9 mouse cellular contexts compared by ENCODE assay signal in genomic region chr11:57801766-57802510, GRCm38 (mm10). TPM values are rescaled to one million over a fixed set of nuclear protein-coding genes. Genes with fewer than 3 reads are reported as not detected.
DNase-seq lines count a peak whose midpoint lies in the region; ATAC-seq and TF ChIP-seq lines count a peak whose summit lies in the region.
"Had no signal": no experiment of that assay in that cellular context is flagged by ENCODE, and none has a peak within 500 bp of the region (broad histone marks: within the 10 kb centered on the region; RNA-seq: fewer than 3 reads in every experiment).

No protein-coding gene starts in this region.

- no peaks in the 10 kb centered on the region for H3K9me3 ChIP-seq in forebrain, postnatal 0 days (ENCODE audit: low read length)
- no peaks in the 10 kb centered on the region for H3K9me3 ChIP-seq in hindbrain, embryonic 11.5 days (ENCODE audit: control insufficient read depth, low read length)
- no peaks in the 10 kb centered on the region for H3K9me3 ChIP-seq in midbrain, embryonic 11.5 days (ENCODE audit: control insufficient read depth, low read length)

- no peaks in the 10 kb centered on the region; the same call in 1 of the 2 replicates for H3K36me3 ChIP-seq in forebrain, postnatal 0 days (ENCODE audit: insufficient read depth)
- H3K36me3 ChIP-seq in hindbrain, embryonic 11.5 days (ENCODE audit: control insufficient read depth, insufficient read depth, low read length), result no peaks in the 10 kb centered on the region
- H3K36me3 ChIP-seq in midbrain, embryonic 11.5 days (ENCODE audit: control insufficient read depth, insufficient read depth, low read length), result no peaks in the 10 kb centered on the region

- peak overlapping the region; percentile 97 for H3K4me2 ChIP-seq in forebrain, postnatal 0 days (ENCODE audit: low read depth)
- H3K4me2 ChIP-seq in hindbrain, embryonic 11.5 days (replicated peaks; ENCODE audit: low read depth, low read length), result peak overlapping the region; percentile 98
- H3K4me2 ChIP-seq in midbrain, embryonic 11.5 days, result peak overlapping the region; percentile 70

- H3K27ac ChIP-seq in brown adipose tissue, adult 24 weeks (replicated peaks; ENCODE audit: low read depth, low read length), result no peak overlapping the region
- peak overlapping the region; percentile 35; the same call in 1 of the 2 replicates for H3K27ac ChIP-seq in forebrain, postnatal 0 days (ENCODE audit: low read depth, low read length)
- H3K27ac ChIP-seq in hindbrain, embryonic 11.5 days (ENCODE audit: low read depth, low read length), result peak overlapping the region; percentile 42
- H3K27ac ChIP-seq in midbrain, embryonic 11.5 days (ENCODE audit: low read depth, low read length), result no peak overlapping the region; the same call in 1 of the 2 replicates

- TF ChIP-seq CTCF in forebrain, postnatal 0 days (IDR thresholded peaks at IDR 0.05; ENCODE audit: low read depth), result no peak

- WGBS in forebrain, postnatal 0 days, result under 1% methylated on average over 83 of the region's 85 CpGs
- under 1% methylated on average over 59 of the region's 85 CpGs for WGBS in hindbrain, embryonic 11.5 days
- WGBS in midbrain, embryonic 11.5 days, result under 1% methylated on average over 73 of the region's 85 CpGs

- peak; percentile 70 for DNase-seq in MN1 (ENCODE audit: low spot score)
- DNase-seq in forebrain, postnatal 0 days, result peak; percentile 39
- DNase-seq in hindbrain, embryonic 11.5 days (ENCODE audit: low spot score), result peak; percentile 64
- DNase-seq in left cerebral cortex, postnatal 25 days (ENCODE audit: low spot score in 2 of 2), result peak; percentile 29 to 46
- peak; percentile 94 for DNase-seq in midbrain, embryonic 11.5 days (ENCODE audit: low spot score, missing footprints)
- DNase-seq in spleen, postnatal 4 days (ENCODE audit: low spot score in 2 of 2), result peak; percentile 47 to 82

- intact Hi-C loops in left cerebral cortex, postnatal 25 days (cut with DNase I), result no loop called here

- peak overlapping the region; percentile 74 for H3K9ac ChIP-seq in forebrain, postnatal 0 days
- peak overlapping the region; percentile 91 for H3K9ac ChIP-seq in hindbrain, embryonic 11.5 days (ENCODE audit: low read depth, low read length)
- H3K9ac ChIP-seq in midbrain, embryonic 11.5 days (ENCODE audit: low read length), result peak overlapping the region; percentile 82

- no peaks in the 10 kb centered on the region for H3K4me1 ChIP-seq in brown adipose tissue, adult 24 weeks (ENCODE audit: control insufficient read depth, insufficient read depth, insufficient read length, low read length)
- H3K4me1 ChIP-seq in forebrain, postnatal 0 days (ENCODE audit: insufficient read depth), result peaks cover 9% of the 10 kb centered on the region
- peaks cover 7% of the 10 kb centered on the region; the same call in 1 of the 2 replicates for H3K4me1 ChIP-seq in hindbrain, embryonic 11.5 days (replicated peaks; ENCODE audit: control insufficient read depth, insufficient read depth, low read length)
- peaks cover 21% of the 10 kb centered on the region for H3K4me1 ChIP-seq in midbrain, embryonic 11.5 days (ENCODE audit: control insufficient read depth, insufficient read depth, low read length)

- no peaks in the 10 kb centered on the region for H3K27me3 ChIP-seq in forebrain, postnatal 0 days (ENCODE audit: insufficient read depth, low read length)
- no peaks in the 10 kb centered on the region for H3K27me3 ChIP-seq in hindbrain, embryonic 11.5 days (ENCODE audit: control insufficient read depth, insufficient read depth, low read length)
- no peaks in the 10 kb centered on the region for H3K27me3 ChIP-seq in midbrain, embryonic 11.5 days (ENCODE audit: control insufficient read depth, insufficient read depth, low read length)

- no peak; the same call in 1 of the 2 replicates for ATAC-seq in forebrain, postnatal 0 days
- peak; percentile 70 for ATAC-seq in hindbrain, embryonic 11.5 days (ENCODE audit: low FRiP score)
- ATAC-seq in midbrain, embryonic 11.5 days (ENCODE audit: low FRiP score), result peak; percentile 68
- ATAC-seq in megakaryocyte-erythroid progenitor cell, adult 5-6 weeks (replicated peaks; ENCODE audit: low FRiP score, low TSS enrichment, poor library complexity, severe bottlenecking), result no peak

- peak overlapping the region; percentile 88 for H3K4me3 ChIP-seq in brown adipose tissue, adult 24 weeks (ENCODE audit: insufficient read depth, low read depth, low read length)
- peak overlapping the region; percentile 95 for H3K4me3 ChIP-seq in forebrain, postnatal 0 days (ENCODE audit: low read depth, low read length)
- peak overlapping the region; percentile 98 for H3K4me3 ChIP-seq in hindbrain, embryonic 11.5 days (ENCODE audit: low read depth, low read length)
- H3K4me3 ChIP-seq in midbrain, embryonic 11.5 days (ENCODE audit: low read depth, low read length), result peak overlapping the region; percentile 87

RNA-seq across cellular contexts. Expression of gene Sap30l, which starts 0.5 kb away (rescaled TPM):
- polyA plus RNA-seq in brown adipose tissue, adult 24 weeks (2012; ENCODE audit: insufficient read depth, insufficient read length, missing spikeins), result 32.8 and 40.1 TPM in 2 replicates
- total RNA-seq in forebrain, postnatal 0 days (2014; rRNA removed), result 26.6 and 35.4 TPM in 2 replicates
- 11.4 and 15.3 TPM in 2 replicates for polyA plus RNA-seq in forebrain, postnatal 0 days (2015; fragmentation: Nextera tagmentation; extraction: Ambion mirVana)
- 11.8 and 14.3 TPM in 2 replicates for polyA plus RNA-seq in hindbrain, embryonic 11.5 days (2014; fragmentation: Nextera tagmentation; extraction: Ambion mirVana)
- 10 to 100 TPM; 50.4 to 50.9 TPM for total RNA-seq in left cerebral cortex, postnatal 25 days (2021)
- polyA plus RNA-seq in midbrain, embryonic 11.5 days (2014; fragmentation: Nextera tagmentation; extraction: Ambion mirVana), result 14.5 and 14.7 TPM in 2 replicates
- total RNA-seq in megakaryocyte-erythroid progenitor cell, adult 5-6 weeks (2014; fragmentation: Nextera tagmentation), result 13.9 and 19.3 TPM in 2 replicates
- total RNA-seq in megakaryocyte-erythroid progenitor cell, adult 5-6 weeks (2017), result 11.8 and 18.7 TPM in 2 replicates

RNA-seq across cellular contexts. Expression of gene Hand1, which starts 30.7 kb away (rescaled TPM):
- not detected in 2 replicates for polyA plus RNA-seq in brown adipose tissue, adult 24 weeks (2012; ENCODE audit: insufficient read depth, insufficient read length, missing spikeins)
- not detected in 2 replicates for total RNA-seq in forebrain, postnatal 0 days (2014; rRNA removed)
- not detected in 2 replicates for polyA plus RNA-seq in forebrain, postnatal 0 days (2015; fragmentation: Nextera tagmentation; extraction: Ambion mirVana)
- polyA plus RNA-seq in hindbrain, embryonic 11.5 days (2014; fragmentation: Nextera tagmentation; extraction: Ambion mirVana), result 0.21 TPM in 1 of 2 replicates, not detected in the other
- not detected for total RNA-seq in left cerebral cortex, postnatal 25 days (2021)
- polyA plus RNA-seq in midbrain, embryonic 11.5 days (2014; fragmentation: Nextera tagmentation; extraction: Ambion mirVana), result not detected in 2 replicates
- total RNA-seq in megakaryocyte-erythroid progenitor cell, adult 5-6 weeks (2014; fragmentation: Nextera tagmentation), result not detected in 2 replicates
- total RNA-seq in megakaryocyte-erythroid progenitor cell, adult 5-6 weeks (2017), result not detected in 2 replicates
- total RNA-seq: hematopoietic stem cell, adult 5-6 weeks had no signal

Comparison
In these comparisons a context has a peak if more than half of its experiments do, and no peak if none do; other contexts are left out.
1. DNase-seq: peak in every context shown above with its lines; median percentile 94 in midbrain, embryonic 11.5 days; 70 in MN1; 64 in spleen, postnatal 4 days; 64 in hindbrain, embryonic 11.5 days; 39 in forebrain, postnatal 0 days; 38 in left cerebral cortex, postnatal 25 days.
2. H3K27ac ChIP-seq: peak in forebrain, postnatal 0 days (single experiment) and hindbrain, embryonic 11.5 days (single experiment); none in brown adipose tissue, adult 24 weeks (single experiment) and midbrain, embryonic 11.5 days (single experiment).
3. ATAC-seq: peak in hindbrain, embryonic 11.5 days (single experiment) and midbrain, embryonic 11.5 days (single experiment); none in forebrain, postnatal 0 days (single experiment) and megakaryocyte-erythroid progenitor cell, adult 5-6 weeks (single experiment).
4. Peak in every context shown above with its lines, with median percentiles within 50 percentile points of each other: H3K4me3 ChIP-seq, H3K4me2 ChIP-seq and H3K9ac ChIP-seq.